Mouse (Mus musculus): Measurements from ENCODE around the gene Cbx5. TPM values are rescaled to one million over a fixed set of nuclear protein-coding genes. Genes with fewer than 3 reads are reported as not detected.

Cbx5 gene
- total RNA-seq, 1 experiment from 2014 or later = 25.5 TPM

DNA sequence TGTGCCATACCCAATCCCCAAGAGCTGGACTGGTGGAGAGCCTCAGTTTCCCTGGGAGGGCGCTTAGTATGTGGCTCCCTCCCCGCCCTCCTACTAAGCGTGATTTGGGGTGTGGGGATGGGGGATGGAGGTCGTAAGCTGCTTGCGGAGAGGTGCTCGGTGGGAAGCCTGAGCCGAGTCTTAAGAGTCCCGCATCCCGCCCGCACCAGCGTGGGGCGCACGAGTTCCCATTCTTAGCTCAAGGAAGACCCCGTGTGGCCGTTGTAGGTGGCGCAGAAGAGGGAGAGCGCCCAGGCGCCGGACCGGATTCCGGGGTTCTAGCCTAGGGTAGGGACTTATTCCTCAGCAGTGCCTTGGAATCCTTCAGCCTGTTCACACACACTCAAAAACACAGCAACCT lies 56.5 kb downstream of the Cbx5 start:
- ATAC-seq (ENCODE audit: extremely low read depth, insufficient number of reproducible peaks, low FRiP score, poor library complexity, severe bottlenecking) = peak; percentile 45

DNA sequence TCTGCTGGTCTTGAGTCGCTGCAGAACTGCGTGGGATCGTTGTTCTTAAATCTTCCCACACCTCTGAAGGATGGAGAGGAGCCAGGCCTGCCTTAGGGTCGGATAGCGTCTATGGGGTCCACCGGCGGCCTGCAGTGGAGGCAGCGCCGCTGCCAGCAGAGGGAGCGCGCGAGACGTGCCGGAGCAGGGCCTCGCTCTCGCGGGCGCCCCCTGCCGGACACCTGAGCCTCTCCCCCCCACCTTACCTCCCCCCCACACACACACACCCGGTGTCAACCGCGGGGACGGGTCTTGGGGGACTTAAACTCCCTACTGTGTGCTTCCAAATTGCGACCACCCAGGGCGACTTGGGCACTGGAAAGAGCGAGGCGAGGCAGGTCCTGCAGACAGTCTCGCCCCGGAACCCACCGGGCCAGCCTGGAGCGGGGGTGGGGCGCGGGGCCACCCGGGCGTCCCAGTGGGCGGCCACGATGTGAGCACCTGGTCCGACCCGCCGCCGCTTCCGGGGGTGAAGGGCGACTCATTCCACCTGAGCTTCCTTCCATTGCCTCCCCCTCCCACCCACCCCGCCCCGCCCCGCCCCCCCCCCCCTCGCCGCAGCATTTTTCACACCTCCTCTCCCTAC lies 57.3 kb downstream of the Cbx5 start:
- ATAC-seq (ENCODE audit: extremely low read depth, insufficient number of reproducible peaks, low FRiP score, poor library complexity, severe bottlenecking) = peak; percentile 51

DNA sequence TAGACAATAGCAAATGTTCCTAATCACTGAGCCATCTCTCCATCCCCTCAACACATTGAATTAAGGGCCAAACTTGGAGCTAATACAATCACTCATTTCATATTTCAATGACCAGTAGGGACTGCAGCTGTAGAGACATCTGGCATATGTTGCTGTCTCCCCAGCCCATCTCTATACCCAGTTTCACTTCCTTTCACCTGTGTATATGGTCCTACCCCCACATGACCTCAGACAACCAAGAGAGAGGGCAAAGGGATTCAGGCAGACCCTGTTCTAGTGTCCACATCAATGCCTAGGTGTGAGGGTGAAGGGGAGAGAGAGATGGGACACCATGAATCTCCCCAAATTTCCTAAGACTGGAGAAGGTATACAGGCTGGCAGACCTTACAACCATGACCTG lies 59.2 kb downstream of the Cbx5 start:
- no peak for ATAC-seq (ENCODE audit: extremely low read depth, insufficient number of reproducible peaks, low FRiP score, poor library complexity, severe bottlenecking)

DNA sequence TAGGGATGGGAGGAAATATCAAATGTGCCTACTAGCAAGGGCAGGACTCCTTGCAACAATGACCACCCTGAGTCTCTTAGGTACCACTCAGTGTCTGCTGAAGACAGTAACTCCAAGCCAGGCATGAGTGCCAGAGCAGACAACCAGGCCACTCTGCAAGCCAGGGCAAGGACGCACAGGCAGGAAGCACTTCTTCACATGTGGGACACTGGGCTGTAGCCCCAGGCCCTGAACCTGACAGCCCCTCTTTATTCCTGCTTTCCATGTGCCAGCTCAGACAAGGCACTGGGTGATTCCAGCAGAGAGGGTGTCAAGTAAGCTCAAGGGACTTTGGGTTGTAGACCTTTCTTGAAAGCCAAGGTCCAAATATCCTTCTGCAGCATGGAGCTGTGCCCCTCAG lies 60.8 kb downstream of the Cbx5 start:
- ATAC-seq (ENCODE audit: extremely low read depth, insufficient number of reproducible peaks, low FRiP score, poor library complexity, severe bottlenecking) = no peak

DNA sequence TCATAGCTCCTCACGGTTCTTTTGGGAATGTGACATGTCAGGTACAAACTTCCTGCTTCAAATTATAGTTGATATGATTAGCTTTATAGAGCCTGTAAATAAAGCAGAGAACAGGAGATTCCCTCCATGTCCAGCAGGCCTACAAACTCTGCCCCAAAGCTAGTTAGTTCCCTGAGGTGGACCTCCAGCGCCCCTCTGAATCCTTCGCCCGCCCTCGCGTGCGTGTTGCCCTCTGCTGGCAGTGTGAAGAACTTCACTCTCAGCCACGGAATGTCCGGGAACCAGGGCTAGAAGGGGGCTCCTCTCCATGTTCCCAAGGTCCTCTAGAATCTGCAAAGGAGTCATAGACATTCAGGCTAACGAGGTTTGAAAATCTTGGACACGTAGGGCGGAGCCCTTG lies 61.5 kb downstream of the Cbx5 start:
- ATAC-seq (ENCODE audit: extremely low read depth, insufficient number of reproducible peaks, low FRiP score, poor library complexity, severe bottlenecking) = no peak

DNA sequence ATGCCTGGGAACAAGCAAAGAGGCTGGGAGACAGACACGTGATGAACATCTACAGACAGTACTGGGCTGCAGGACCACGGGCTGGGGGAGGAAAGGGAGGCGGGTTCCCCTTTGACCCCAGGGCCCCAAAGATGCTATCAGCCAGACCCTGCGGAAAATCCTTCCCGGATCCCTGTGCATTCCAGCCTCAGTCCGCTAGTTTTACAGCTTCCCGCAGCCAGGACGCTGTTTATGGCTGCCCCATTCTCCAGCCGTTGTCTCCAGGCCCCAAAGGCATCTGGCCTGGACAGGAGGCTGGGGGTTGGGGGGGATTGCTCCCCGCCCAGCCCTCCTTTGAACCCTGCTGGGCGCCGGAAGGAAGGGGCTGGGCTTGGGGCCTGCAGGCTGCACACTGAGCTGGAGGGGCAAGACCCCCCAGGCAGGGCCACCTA lies 62.0 kb downstream of the Cbx5 start:
- ATAC-seq (ENCODE audit: extremely low read depth, insufficient number of reproducible peaks, low FRiP score, poor library complexity, severe bottlenecking) = no peak

DNA sequence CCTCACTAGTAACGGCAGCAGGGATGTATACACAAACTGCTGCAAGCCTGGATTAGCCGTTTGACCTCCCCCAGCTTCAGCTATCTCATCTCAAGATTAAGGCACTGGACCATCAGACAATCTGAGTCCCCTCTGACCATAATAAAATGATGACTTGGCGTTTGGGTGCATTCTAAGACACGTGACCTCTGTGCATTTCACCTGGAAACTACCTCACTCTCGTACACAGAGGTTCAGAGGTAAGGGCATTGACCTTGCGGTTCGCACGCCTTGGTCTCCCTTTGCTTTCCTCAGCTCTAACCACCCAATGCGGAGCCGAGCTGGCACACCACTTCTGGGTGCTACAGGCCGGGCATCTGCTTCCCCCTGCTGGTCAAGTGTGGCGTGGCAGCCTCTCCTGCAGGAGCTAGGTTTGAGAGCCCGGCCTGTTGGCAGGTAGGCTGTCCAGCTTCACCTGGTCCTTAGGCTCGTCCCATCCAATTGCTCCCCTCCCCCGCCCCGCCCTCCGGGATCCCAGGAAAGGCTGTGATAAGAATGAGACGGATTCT lies 62.7 kb downstream of the Cbx5 start:
- ATAC-seq (ENCODE audit: extremely low read depth, insufficient number of reproducible peaks, low FRiP score, poor library complexity, severe bottlenecking) = peak; percentile 69

DNA sequence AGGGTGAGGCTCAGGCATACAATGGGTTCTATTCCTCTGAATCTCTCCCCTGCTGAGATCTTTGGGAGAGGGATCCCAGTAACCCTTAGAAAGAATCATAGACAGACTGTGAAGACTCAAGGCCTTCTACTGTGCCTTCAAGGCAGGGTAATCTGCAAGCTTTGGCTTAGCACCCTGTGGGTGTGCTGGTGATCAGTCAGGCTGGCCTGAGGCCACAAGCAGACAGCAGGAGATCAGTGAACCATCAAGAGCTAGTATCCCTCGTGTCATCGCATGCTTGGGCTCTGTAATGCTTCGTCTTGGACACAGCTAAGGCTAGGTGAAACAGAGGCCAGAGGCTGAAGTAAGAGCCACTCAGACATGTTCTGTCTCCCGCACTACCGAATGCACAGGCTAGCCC lies 66.4 kb downstream of the Cbx5 start:
- ATAC-seq (ENCODE audit: extremely low read depth, insufficient number of reproducible peaks, low FRiP score, poor library complexity, severe bottlenecking) = no peak

DNA sequence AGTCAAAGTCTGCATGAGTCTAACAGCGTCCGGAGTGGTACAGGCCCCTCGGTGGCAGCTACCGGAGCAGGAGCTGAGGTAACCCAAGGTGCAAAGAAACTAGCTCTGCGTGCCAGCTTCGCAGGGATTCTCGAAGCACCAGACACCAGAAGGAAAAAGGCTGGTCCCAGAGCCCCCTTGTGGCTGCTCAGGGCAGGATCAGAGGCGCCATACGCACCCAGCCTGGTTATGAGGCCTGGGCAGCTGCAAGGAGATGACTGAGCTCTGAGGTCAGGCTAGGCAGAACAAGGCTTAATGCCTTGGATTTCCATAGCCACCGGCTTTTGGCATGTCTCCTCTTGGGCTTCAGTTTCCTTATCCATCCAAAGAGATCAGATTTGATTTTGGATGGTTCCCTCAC lies 67.1 kb downstream of the Cbx5 start:
- peak; percentile 31; the same call in 1 of the 2 replicates for ATAC-seq (ENCODE audit: extremely low read depth, insufficient number of reproducible peaks, low FRiP score, poor library complexity, severe bottlenecking)

DNA sequence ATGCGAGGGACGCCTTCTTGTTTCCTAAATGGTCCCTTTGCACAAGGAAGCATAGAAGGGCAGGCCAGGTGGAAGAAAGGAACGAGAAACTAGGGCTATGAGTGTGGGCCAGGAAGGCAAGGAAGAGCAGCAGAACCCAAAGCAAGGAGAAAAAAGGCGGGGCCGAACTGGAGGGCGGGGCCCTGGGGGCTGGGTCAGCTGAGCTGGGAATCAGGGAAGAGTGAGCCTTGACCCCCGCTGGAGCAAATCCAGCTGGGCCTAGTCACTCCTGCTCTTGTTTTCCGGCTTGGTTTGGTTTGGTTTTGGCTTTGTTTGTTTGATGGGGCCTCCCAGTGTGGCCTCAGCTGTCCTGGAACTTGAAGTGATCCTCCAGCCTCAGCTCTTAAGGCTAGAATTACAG lies 68.3 kb downstream of the Cbx5 start:
- ATAC-seq (ENCODE audit: extremely low read depth, insufficient number of reproducible peaks, low FRiP score, poor library complexity, severe bottlenecking) = no peak

DNA sequence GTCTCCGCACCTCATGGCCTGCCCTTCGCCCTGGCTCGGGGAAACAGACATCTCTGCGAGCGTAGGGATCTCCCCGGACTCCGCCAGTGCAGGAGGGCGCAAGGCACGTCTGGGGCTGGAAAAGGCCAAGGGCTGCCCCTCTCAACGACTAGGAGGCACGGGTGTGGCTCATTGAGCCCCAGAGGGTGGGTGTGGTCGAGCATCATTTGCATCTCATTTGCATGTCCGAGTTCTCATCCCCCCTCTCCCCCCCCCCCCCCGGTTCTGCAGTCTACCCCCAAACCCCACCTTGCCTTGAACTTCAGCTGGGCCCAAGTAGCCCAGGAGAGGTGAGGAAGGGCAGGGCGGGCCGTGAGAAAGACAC lies 69.3 kb downstream of the Cbx5 start:
- ATAC-seq (ENCODE audit: extremely low read depth, insufficient number of reproducible peaks, low FRiP score, poor library complexity, severe bottlenecking) = no peak

DNA sequence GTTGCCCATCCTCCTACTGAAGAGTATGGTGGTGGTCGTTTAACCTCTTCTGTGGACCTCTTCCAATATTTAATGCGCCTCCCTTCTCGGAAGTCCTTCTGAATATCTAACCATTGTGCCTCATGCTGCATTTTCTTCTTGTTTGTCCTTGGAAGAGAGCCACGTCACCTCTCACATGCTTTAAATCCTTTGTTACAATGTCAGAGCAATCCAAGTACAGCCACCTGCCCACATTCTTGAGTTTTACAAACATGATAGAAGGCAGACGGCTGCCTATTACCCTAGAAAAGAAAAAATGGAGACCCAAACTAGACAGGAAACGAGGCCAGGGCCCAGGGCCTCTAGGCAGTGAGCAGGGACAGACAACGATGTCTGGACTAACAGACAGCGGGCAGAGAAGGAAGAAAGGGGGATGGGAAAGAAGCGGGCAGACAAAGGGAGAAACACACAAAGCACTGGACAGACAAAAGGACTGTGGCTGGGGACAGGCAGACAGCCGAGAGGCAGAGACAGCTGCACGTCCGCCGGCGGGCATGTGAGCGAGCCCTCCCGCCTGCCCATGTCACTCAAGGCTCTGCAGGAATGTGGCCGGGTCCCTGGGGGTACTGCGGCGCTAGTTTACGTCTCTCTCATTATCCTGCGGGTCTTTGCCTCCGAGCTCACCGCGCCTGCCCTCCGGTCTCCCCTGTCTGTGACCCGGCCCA lies 69.9 kb downstream of the Cbx5 start:
- ATAC-seq (ENCODE audit: extremely low read depth, insufficient number of reproducible peaks, low FRiP score, poor library complexity, severe bottlenecking) = no peak

DNA sequence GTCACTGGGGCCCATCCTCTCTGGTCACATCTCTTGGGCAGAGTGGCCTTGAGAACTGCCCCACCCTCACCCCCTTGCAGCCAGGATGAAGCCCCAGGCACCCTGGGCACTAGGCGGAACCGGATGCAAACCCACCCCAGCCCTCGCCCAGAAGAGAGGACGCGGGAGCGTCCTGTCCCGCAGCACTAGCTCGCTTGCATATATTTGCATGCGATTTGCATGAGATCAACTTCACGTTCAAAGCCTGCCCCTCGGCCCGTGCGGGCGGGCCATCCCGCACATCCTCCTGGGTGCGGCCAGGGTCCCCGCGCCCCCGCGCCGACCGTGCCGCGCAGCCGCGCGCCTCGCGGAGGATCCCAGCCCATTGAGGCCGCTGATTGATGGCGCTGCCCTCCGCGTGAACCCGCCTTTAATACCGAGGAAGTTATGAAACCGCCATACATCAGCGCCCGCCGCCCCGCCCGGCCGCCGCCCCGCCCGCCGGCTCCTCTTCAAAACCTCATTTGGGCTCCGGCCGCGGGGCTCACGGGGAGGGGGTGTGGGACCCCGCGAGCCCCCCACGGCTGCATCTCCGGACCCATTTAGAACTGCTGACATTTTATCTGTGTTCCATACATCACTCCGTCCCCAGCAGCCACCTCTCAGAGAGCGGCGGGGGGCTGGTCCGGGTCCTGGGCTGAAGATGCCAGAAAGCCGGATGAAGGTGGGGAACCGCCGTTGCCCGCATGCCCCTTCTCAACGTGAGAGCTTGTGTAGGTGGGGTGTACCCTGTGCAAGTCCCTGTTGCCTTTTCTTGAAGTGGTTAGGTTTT lies 70.6 kb downstream of the Cbx5 start:
- ATAC-seq (ENCODE audit: extremely low read depth, insufficient number of reproducible peaks, low FRiP score, poor library complexity, severe bottlenecking) = peak; percentile 30; the same call in 1 of the 2 replicates

DNA sequence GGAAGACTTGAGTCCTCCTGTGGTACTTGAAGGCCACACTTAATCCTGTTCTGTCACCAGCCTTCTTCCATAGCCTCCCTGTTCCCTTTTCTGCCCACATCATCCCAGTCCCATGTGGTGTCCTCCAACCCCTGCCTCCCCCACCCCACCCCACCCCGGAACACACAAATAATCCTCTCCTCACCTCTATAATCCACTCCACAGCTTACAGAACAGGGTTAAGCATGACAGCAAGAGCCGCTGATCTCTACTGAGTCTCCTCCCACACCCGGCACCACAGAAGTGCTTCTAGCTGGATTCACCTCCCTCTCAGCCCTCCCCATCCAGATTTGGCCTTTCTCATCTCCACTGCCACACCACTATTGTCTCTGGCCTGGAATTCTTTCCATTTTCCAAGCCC lies 71.8 kb downstream of the Cbx5 start:
- ATAC-seq (ENCODE audit: extremely low read depth, insufficient number of reproducible peaks, low FRiP score, poor library complexity, severe bottlenecking) = no peak

DNA sequence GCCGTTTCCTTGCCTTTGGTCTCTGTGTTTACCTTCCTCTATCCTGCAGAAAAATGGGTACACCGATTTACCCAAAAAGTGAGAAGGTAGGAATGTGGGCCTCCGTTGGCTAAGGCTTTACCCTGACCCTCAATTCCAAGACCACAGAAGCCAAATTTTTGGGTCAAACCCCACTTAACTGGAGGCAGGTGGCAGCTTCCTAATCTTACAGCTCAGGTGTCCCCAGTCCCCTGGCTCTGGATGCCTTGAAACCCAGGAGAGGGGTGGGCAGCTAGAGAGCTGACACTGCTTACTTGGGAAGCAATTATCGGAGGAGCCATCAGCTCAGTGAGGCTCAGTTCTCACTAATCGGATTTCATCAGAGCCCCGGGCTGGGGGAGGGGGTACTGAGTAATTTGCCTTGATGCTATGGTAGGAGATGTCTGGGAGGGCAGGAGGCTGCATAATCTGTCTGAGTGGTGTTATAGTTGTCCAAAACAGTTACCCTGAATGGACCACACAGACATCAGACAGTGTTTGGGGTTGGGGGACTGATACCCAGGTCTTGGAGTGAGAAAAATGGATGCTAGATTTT lies 72.5 kb downstream of the Cbx5 start, which contains the start of gene Smug1:
Gene Smug1, minus strand, starts transcription at position 51 of the 574 bp plus-strand sequence.
- ATAC-seq (ENCODE audit: extremely low read depth, insufficient number of reproducible peaks, low FRiP score, poor library complexity, severe bottlenecking) = no peak

DNA sequence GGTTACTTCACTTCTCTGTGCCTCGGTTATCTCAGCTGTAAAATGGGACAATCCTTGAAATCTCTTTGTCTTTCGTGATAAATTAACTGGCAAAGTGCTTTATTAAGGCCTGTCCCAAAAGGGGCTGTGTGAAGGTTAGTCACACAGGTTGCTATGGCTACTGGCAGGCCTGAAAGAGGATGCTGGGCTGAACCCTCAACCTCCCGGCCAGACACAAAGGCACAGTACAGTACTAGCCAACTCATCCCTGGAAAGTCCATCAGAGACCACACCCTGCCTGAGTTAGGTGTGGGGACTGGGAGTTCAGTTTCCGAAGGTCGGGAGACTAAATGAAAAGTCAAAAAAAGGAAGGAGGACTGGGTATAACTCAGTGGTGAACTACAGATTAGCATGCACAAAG lies 73.7 kb downstream of the Cbx5 start:
- ATAC-seq (ENCODE audit: extremely low read depth, insufficient number of reproducible peaks, low FRiP score, poor library complexity, severe bottlenecking) = no peak

DNA sequence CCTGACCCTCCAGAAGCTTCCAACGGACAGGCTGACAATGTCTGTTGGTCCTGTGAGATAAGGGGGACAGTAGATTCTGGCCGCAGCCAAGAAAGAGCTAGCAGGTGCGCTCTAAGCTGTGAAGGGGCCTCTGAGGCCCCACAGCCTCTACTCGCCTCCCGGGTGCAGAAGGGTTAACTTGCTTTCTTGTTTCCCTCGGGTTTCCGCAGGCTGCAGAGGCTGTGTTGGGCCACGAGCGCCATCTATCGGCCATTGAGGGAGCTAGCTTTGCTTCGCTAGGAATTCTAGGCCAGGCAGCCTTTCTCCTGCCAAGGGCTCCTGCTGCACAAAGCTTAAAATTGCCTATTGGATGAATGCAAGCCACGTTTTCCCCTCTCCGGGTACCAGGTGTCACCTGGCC lies 74.2 kb downstream of the Cbx5 start:
- peak; percentile 55 for ATAC-seq (ENCODE audit: extremely low read depth, insufficient number of reproducible peaks, low FRiP score, poor library complexity, severe bottlenecking)

DNA sequence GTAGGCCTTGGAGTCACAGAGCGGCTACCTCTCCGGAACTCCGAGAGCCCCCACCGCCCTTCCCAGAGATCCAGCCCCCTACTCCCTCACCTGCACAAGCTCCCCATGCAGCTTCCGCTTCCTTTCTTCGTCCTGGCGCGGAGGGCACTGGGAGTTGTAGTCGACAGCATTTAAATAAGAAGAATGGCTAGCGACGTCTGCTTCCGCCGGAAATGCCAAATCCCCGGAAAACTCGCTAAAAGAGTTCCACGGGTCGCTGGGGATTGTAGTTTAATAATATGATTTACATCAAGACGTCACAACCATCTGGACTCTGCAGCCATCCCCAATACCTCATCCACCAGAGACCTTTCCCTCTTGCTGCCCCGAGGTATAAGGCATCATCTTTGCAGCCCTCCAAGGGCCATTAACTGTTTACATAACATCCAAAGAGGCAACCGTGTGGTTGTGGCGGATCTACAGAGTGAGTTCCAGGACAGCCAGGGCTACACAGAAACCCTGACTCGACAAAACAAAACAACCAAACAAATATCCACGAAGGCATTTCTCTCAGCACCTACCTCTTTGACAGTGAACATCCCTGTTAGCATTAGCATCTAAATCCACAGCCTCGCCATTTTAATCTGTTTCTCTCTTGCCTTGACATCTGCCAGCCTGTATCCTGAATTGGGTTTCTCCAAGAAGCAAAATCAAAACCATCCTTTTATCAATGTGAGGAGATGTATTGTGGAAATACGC lies 76.3 kb downstream of the Cbx5 start:
- ATAC-seq (ENCODE audit: extremely low read depth, insufficient number of reproducible peaks, low FRiP score, poor library complexity, severe bottlenecking) = peak; percentile 89

DNA sequence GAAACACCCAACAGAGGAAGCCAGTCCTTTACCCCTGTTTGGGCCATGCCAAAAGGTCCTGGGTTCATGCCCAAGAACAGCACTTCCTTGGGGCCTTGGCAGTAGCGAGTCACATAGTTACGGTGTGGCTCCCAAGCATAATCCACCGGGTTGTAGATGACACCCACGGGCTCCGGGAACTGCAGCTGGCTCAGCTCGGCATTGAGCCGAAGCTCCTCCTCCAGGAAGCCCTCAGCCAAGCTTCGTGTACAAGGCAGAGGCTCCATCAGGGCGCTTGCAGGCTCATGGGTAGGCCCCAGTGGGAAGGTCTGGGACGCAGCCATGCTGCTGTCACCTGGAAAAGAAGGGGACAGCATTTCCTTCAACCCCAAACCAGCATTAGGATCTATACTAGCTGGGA lies 82.0 kb downstream of the Cbx5 start:
- no peak for ATAC-seq (ENCODE audit: extremely low read depth, insufficient number of reproducible peaks, low FRiP score, poor library complexity, severe bottlenecking)
